8 mouse cellular contexts compared by ENCODE assay signal in genomic region chr2:38824791-38825768, GRCm38 (mm10).
DNase-seq lines count a peak whose midpoint lies in the region; ATAC-seq and TF ChIP-seq lines count a peak whose summit lies in the region.

No protein-coding gene starts in this region.

- no peaks in the 10 kb centered on the region for H3K9me3 ChIP-seq in forebrain, embryonic 16.5 days (ENCODE audit: control insufficient read depth, low read length)
- H3K9me3 ChIP-seq in hindbrain, postnatal 0 days (ENCODE audit: low read length): no peaks in the 10 kb centered on the region
- H3K9me3 ChIP-seq in limb, embryonic 10.5 days (replicated peaks): no peaks in the 10 kb centered on the region
- H3K9me3 ChIP-seq in midbrain, embryonic 12.5 days: no peaks in the 10 kb centered on the region

- peak overlapping the region; percentile 73 for H3K4me2 ChIP-seq in forebrain, embryonic 16.5 days (ENCODE audit: low read length)
- peak overlapping the region; percentile 81 for H3K4me2 ChIP-seq in hindbrain, postnatal 0 days (ENCODE audit: low read depth, low read length)
- peak overlapping the region; percentile 61 for H3K4me2 ChIP-seq in midbrain, embryonic 12.5 days (replicated peaks)

- 3% methylated on average over 15 of the region's 15 CpGs for WGBS in bone marrow, adult 2 months
- under 1% methylated on average over 15 of the region's 15 CpGs for WGBS in forebrain, embryonic 16.5 days
- WGBS in hindbrain, postnatal 0 days: 2% methylated on average over 15 of the region's 15 CpGs
- 25% methylated on average over 15 of the region's 15 CpGs for WGBS in limb, embryonic 10.5 days
- 4% methylated on average over 15 of the region's 15 CpGs for WGBS in midbrain, embryonic 12.5 days

- peak; percentile 51 for ATAC-seq in forebrain, embryonic 16.5 days
- peak; percentile 61; the same call in 1 of the 2 replicates for ATAC-seq in hindbrain, postnatal 0 days
- ATAC-seq in midbrain, embryonic 12.5 days (ENCODE audit: low FRiP score, low read depth): peak; percentile 54

- peak overlapping the region; percentile 64 for H3K9ac ChIP-seq in forebrain, embryonic 16.5 days (replicated peaks; ENCODE audit: low read depth, low read length)
- H3K9ac ChIP-seq in hindbrain, postnatal 0 days (replicated peaks; ENCODE audit: low read length): peak overlapping the region; percentile 65
- peak overlapping the region; percentile 62 for H3K9ac ChIP-seq in midbrain, embryonic 12.5 days (replicated peaks)

- no peak for TF ChIP-seq CTCF in bone marrow, adult 2 months (IDR thresholded peaks at IDR 0.05; ENCODE audit: control insufficient read depth, insufficient read depth, low read length)
- TF ChIP-seq CTCF in hindbrain, postnatal 0 days (IDR thresholded peaks at IDR 0.05; ENCODE audit: low read depth): no peak

- H3K4me1 ChIP-seq in bone marrow, adult 2 months (ENCODE audit: control insufficient read depth, insufficient read depth, low read length): no peaks in the 10 kb centered on the region; the same call in none of the 2 replicates
- H3K4me1 ChIP-seq in forebrain, embryonic 16.5 days (replicated peaks; ENCODE audit: control insufficient read depth, insufficient read depth, low read length): peaks cover 11% of the 10 kb centered on the region
- H3K4me1 ChIP-seq in hindbrain, postnatal 0 days (ENCODE audit: insufficient read depth, low read length): no peaks in the 10 kb centered on the region
- peaks cover 17% of the 10 kb centered on the region for H3K4me1 ChIP-seq in limb, embryonic 10.5 days
- H3K4me1 ChIP-seq in midbrain, embryonic 12.5 days: peaks cover 14% of the 10 kb centered on the region

- H3K27ac ChIP-seq in bone marrow, adult 2 months (ENCODE audit: control insufficient read depth, insufficient read depth, low read depth, low read length, poor library complexity): no peak overlapping the region
- H3K27ac ChIP-seq in forebrain, embryonic 16.5 days (ENCODE audit: low read length): peak overlapping the region; percentile 84
- peak overlapping the region; percentile 81 for H3K27ac ChIP-seq in hindbrain, postnatal 0 days
- H3K27ac ChIP-seq in limb, embryonic 10.5 days: peak overlapping the region; percentile 95
- H3K27ac ChIP-seq in midbrain, embryonic 12.5 days (replicated peaks): peak overlapping the region; percentile 97

- no peak for TF ChIP-seq POLR2A in bone marrow, adult 2 months (IDR thresholded peaks at IDR 0.05; ENCODE audit: borderline replicate concordance, control insufficient read depth, low read depth, low read length)

- no peaks in the 10 kb centered on the region for H3K27me3 ChIP-seq in forebrain, embryonic 16.5 days (replicated peaks; ENCODE audit: control insufficient read depth, insufficient read depth, low read length)
- H3K27me3 ChIP-seq in hindbrain, postnatal 0 days (ENCODE audit: insufficient read depth, low read length): no peaks in the 10 kb centered on the region
- H3K27me3 ChIP-seq in limb, embryonic 10.5 days (ENCODE audit: low read depth, poor library complexity, severe bottlenecking): no peaks in the 10 kb centered on the region
- H3K27me3 ChIP-seq in midbrain, embryonic 12.5 days: no peaks in the 10 kb centered on the region
- H3K27me3 ChIP-seq in splenic B cell, adult 2 months (ENCODE audit: control insufficient read depth, insufficient read depth, low read length, poor library complexity, severe bottlenecking): no peaks in the 10 kb centered on the region

- H3K36me3 ChIP-seq in forebrain, embryonic 16.5 days (ENCODE audit: control insufficient read depth, insufficient read depth): no peaks in the 10 kb centered on the region
- H3K36me3 ChIP-seq in hindbrain, postnatal 0 days (ENCODE audit: insufficient read depth, low read length): no peaks in the 10 kb centered on the region
- H3K36me3 ChIP-seq in limb, embryonic 10.5 days: peaks cover 27% of the 10 kb centered on the region
- no peaks in the 10 kb centered on the region for H3K36me3 ChIP-seq in midbrain, embryonic 12.5 days
- H3K36me3 ChIP-seq in splenic B cell, adult 2 months (ENCODE audit: control insufficient read depth, insufficient read depth, low read length, poor library complexity, severe bottlenecking): no peaks in the 10 kb centered on the region

- peak overlapping the region; percentile 17 for H3K4me3 ChIP-seq in bone marrow, adult 2 months (replicated peaks; ENCODE audit: control insufficient read depth, low read depth, low read length)
- peak overlapping the region; percentile 58 for H3K4me3 ChIP-seq in forebrain, embryonic 16.5 days (replicated peaks; ENCODE audit: low read length)
- peak overlapping the region; percentile 45 for H3K4me3 ChIP-seq in hindbrain, postnatal 0 days (ENCODE audit: low read length)
- H3K4me3 ChIP-seq in limb, embryonic 10.5 days: peak overlapping the region; percentile 65
- H3K4me3 ChIP-seq in midbrain, embryonic 12.5 days: peak overlapping the region; percentile 55

- DNase-seq in adrenal gland, adult (ENCODE audit: inconsistent age in 2 of 2, low spot score in 1 of 2): peak; percentile 46 to 84
- DNase-seq in adrenal gland, postnatal 25 days: no peak
- peak; percentile 72 for DNase-seq in hindbrain, postnatal 0 days (ENCODE audit: low spot score)
- peak; percentile 69 for DNase-seq in limb, embryonic 10.5 days (ENCODE audit: low spot score)
- peak; percentile 37 for DNase-seq in splenic B cell, adult 2 months (ENCODE audit: low read depth, low spot score)
